Mouse (Mus musculus): ENCODE measurements around the gene Rps6kb1.
A peak's percentile ranks its signal among the peaks of the same experiment; 100 is the strongest.

Gene Rps6kb1

DNA sequence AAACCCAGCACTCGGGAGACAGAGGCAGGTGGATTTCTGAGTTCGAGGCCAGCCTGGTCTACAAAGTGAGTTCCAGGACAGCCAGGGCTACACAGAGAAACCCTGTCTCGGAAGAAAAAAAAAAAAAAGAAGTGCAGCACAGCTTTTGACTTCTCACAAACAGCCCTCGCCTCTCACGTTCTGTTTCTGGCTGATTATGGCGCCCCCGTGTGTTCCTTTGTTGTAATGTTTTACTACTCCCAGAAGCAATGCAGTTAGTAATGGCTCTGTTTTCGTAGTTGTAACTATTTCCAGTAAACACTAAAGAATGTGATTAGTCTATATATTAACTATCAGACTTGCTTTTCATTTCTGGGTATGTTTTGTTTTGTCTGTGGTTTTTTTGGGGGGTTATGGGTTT is 80.3 kb downstream of the Rps6kb1 start:
- DNase-seq, result peak; percentile 77 to 80

DNA sequence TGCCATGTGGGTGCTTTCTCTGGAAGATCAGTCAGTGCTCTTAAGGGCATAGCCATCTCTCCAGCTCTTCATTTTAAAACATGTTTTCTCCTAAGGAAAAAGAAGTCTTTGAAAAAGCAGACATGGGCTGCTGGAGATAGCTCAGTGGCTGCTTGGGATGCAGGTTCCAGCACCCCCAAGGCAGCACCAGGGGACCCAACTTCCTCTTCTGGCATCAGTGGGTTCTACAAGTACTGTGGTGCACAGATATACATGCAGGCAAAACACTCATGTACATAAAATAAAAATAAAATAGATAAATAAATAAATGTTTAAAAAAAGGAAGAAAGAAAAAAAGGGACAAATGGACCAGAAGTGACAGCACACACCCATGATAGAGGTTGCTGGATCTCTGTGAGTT is 82.0 kb downstream of the Rps6kb1 start:
- DNase-seq, result no peak

DNA sequence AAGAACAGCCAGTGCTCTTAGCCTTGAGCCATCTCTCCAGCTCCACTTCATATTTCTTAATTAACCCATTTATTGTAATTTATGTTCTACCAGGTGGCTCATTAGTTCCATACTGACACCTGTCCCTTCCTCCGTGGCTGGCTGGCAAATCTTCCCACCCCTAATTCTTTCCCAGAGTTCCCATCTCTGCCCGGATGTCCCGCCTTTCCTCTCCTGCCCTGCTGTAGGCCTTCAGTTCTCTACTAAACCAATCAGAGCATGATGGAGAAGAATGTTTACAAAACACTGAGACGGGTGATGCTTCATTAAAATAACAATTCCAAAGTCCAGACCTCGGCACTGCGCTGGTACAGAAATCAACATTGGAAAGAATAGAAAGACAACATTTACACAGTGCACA is 85.7 kb downstream of the Rps6kb1 start:
- no peak for DNase-seq

DNA sequence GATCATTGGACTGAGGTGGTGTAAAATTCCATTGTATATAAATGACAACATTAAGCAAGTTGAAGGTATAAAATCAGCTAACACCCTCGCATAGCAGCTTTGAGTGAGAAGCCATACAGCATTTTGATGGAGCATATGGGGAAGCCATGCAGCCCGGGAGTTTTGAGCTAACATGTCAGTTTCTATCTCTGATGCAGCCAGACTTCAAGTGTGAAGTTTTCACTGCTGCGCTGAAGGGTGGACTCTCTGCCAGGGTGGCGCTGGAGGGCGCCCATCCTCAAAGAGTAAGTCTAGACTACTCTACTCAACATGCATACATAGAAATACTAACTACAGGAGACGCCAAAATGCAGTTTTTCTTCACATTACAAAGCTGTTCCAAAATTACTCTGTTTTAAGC is 87.1 kb downstream of the Rps6kb1 start:
- DNase-seq, result no peak

DNA sequence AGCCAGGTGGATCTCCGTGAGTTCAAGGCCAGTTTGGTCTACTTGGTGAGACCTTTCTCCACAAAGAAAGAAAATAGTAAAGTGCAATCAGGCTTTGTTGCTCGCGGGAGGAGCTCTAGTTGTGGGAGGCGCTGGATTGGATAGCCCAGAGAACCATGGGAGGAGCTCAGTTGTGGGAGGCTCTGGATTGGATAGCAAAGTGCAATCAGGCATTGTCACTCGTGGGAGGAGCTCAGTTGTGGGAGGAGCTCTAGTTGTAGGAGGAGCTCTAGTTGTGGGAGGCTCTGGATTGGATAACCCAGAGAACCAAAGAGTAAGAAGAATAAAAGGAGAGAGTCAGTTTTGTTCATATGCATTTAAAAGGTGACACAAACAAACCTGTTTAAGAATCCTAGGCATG is 90.6 kb downstream of the Rps6kb1 start:
- DNase-seq, result no peak
